Mouse (Mus musculus) liver, adult 2 months (tissue): ENCODE results near the gene S1pr3.

Source experiments
- CTCF ChIP-seq: fragments of 200-500 bp; IDR thresholded peaks from 2 replicates; pipeline ENCODE4 v1.5.1; 2011; ENCODE audit warnings: low read depth, low read length, control low read depth
- POLR2A ChIP-seq: fragments of 200-500 bp; IDR thresholded peaks from 2 replicates; pipeline ENCODE4 v1.6.1; 2011; ENCODE audit warnings: low read length, control low read depth; ENCODE audit not compliant: insufficient read depth; ENCODE audit errors: extremely low read depth

DNA sequence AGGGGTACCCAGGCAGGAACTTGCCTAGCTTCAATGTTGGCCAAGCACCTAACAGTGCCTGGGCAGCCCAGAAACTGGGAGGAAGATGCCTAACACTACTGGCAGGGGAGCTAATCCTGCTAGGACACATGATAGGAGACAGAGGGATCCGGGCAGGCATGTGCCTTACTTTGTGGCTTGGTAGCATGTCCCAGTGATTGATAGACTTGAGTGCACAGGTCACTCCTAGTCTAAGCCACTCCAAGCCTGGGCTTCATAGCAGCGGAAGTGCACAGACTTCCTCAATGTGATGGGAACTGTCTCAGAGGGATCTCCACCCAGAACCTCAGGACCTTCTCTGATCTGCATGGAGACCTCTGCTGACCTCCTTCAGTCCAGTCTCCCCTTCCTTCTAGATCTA is 26.7 kb downstream of the S1pr3 start:
- TF ChIP-seq POLR2A (no peak), CTCF (no peak)
